Mouse (Mus musculus) lung, adult 2 months (tissue): ENCODE results near the gene Tsga10ip.

Source experiments
- CTCF ChIP-seq: fragments of 200-500 bp; IDR thresholded peaks from 2 replicates; pipeline ENCODE4 v1.5.1; 2011; ENCODE audit warnings: mild to moderate bottlenecking, low read length, control low read depth; ENCODE audit not compliant: insufficient read depth
- POLR2A ChIP-seq: fragments of 200-500 bp; IDR thresholded peaks from 2 replicates; pipeline ENCODE4 v1.6.1; 2011; ENCODE audit warnings: low read depth, mild to moderate bottlenecking, control low read depth, low read length, borderline replicate concordance; ENCODE audit errors: extremely low read depth

- TF ChIP-seq POLR2A (no peak), CTCF (no peak)
These were observed 26.9 kb upstream of the Tsga10ip start for GRCm38 (mm10) chr19:5429219-5429618.
